Mouse (Mus musculus) left cerebral cortex, adult 6 months (tissue): ENCODE measurements around the gene Ncr1. TPM values are rescaled to one million over a fixed set of nuclear protein-coding genes. Genes with fewer than 3 reads are reported as not detected.

ENCODE experiments used
- long read RNA-seq, 2 experiments: library from polyadenylated mRNA; unstranded; transcript quantifications; one replicate each; pipeline ENCODE4 v2.0.0; 2019 to 2020
- polyA plus RNA-seq: library from polyadenylated mRNA; unstranded; fragments of <200 nt; fragmentation: Nextera tagmentation; gene quantifications from 2 replicates; pipeline ENCODE4 v1.2.3, GENCODE M21; 2021

The Ncr1 gene
- polyA plus RNA-seq: not detected in 2 replicates
- long read RNA-seq, experiment 1: 0 reads
- long read RNA-seq, experiment 2: 0 reads

DNA sequence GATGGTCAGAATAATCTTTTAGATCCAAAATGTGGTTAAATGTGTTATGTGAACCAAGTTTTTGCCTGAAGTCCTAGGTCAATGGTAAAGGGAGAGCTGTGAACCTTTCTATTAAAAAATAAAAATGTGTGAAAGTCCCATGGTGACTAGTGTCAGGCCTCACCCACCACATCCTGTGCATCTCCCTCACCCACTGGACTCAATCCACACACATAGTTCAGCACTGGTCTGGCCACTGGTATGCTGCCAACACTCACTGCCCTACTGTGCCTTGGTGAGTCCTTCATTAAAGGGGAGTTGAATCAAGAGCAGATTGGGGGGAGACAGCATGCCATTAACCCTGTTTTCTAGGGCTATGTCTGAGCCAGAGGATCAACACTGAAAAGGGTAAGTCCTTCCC lies at the start of gene Ncr1:
Gene Ncr1 (plus strand): TSS at position 216 of the 400 bp plus-strand sequence.

Other genes starting within 250 kb of the Ncr1 start
- 335 and 501 TPM in 2 replicates for gene Ttyh1, start 218.3 kb upstream of the Ncr1 start, polyA plus RNA-seq
- 5.5 and 14.0 TPM in 2 replicates for gene Leng8, start 200.7 kb upstream of the Ncr1 start, polyA plus RNA-seq
- gene Leng9, start 187.3 kb upstream of the Ncr1 start, polyA plus RNA-seq: 6.1 and 8.0 TPM in 2 replicates
- 3.3 and 3.4 TPM in 2 replicates for gene Cdc42ep5, start 172.9 kb upstream of the Ncr1 start, polyA plus RNA-seq
- 0.24 and 0.33 TPM in 2 replicates for gene Lilra5, start 100.0 kb upstream of the Ncr1 start, polyA plus RNA-seq
- not detected in 2 replicates for gene Gp6, start 60.0 kb downstream of the Ncr1 start, polyA plus RNA-seq
- 24.3 and 35.4 TPM in 2 replicates for gene Rdh13, start 107.9 kb downstream of the Ncr1 start, polyA plus RNA-seq
- gene Eps8l1, start 123.0 kb downstream of the Ncr1 start, polyA plus RNA-seq: 2.8 and 4.0 TPM in 2 replicates
- gene Ppp1r12c, start 164.0 kb downstream of the Ncr1 start, polyA plus RNA-seq: 18.1 and 20.2 TPM in 2 replicates
- 7.3 and 8.6 TPM in 2 replicates for gene Tnnt1, start 178.7 kb downstream of the Ncr1 start, polyA plus RNA-seq
- 0.43 TPM in 1 of 2 replicates, not detected in the other for gene Tnni3, start 186.5 kb downstream of the Ncr1 start, polyA plus RNA-seq
- gene Dnaaf3, start 194.7 kb downstream of the Ncr1 start, polyA plus RNA-seq: 0.09 and 0.18 TPM in 2 replicates
- gene Syt5, start 209.8 kb downstream of the Ncr1 start, polyA plus RNA-seq: 300 and 304 TPM in 2 replicates